Mouse (Mus musculus) erythroblast, embryonic 14.5 days (primary cell): ENCODE results near the gene Kiss1.

Experiments
- GATA1 ChIP-seq: IDR thresholded peaks from 2 replicates; pipeline ENCODE4 v1.6.1; 2012; ENCODE audit warnings: low read length, inconsistent platforms, mixed read lengths
- TAL1 ChIP-seq: IDR thresholded peaks from 3 replicates; pipeline ENCODE4 v1.6.1; 2012; ENCODE audit warnings: low read length, inconsistent platforms, mixed read lengths

GRCm38 (mm10) chr1:133285907-133286306 lies 35.8 kb upstream of the Kiss1 start:
- TF ChIP-seq GATA1 (no peak), TAL1 (no peak)
